Mouse (Mus musculus) adrenal gland, postnatal 36 days (tissue): ENCODE results near the gene Xiap. TPM values are rescaled to one million over a fixed set of nuclear protein-coding genes. Genes with fewer than 3 reads are reported as not detected.

ENCODE experiments used
- total RNA-seq, 2 experiments: library from RNA; stranded (reverse); gene quantifications; 2 replicates each; pipeline ENCODE4 v1.2.3; 2021

Xiap gene
- total RNA-seq, 2 experiments from 2014 or later = 54.1 to 62.9 TPM

Other genes starting within 250 kb of the Xiap start
- gene Thoc2, start 139.0 kb upstream of the Xiap start, total RNA-seq = 10 to 100 TPM; 56.4 to 67.3 TPM
- gene Stag2, start 89.6 kb downstream of the Xiap start, total RNA-seq = 10 to 100 TPM; 79.4 to 80.6 TPM